17 mouse cellular contexts compared by ENCODE assay signal in genomic region chr16:76498233-76498632, GRCm38 (mm10).
"Had no signal": no experiment of that assay in that cellular context is flagged by ENCODE, and none has a peak within 500 bp of the region (broad histone marks: within the 10 kb centered on the region; RNA-seq: fewer than 3 reads in every experiment).

No protein-coding gene starts in this region.

- H3K4me1 ChIP-seq: midbrain, embryonic 10.5 days; midbrain, embryonic 12.5 days; neural tube, embryonic 13.5 days; neural tube, embryonic 15.5 days had no signal

- H3K4me2 ChIP-seq: lung, embryonic 14.5 days; midbrain, embryonic 12.5 days; neural tube, embryonic 13.5 days; neural tube, embryonic 15.5 days had no signal

- H3K27me3 ChIP-seq: midbrain, embryonic 12.5 days; neural tube, embryonic 13.5 days; neural tube, embryonic 15.5 days had no signal

- ATAC-seq: midbrain, embryonic 16.5 days had no signal

- H3K9ac ChIP-seq: lung, embryonic 14.5 days; midbrain, embryonic 12.5 days; neural tube, embryonic 13.5 days; neural tube, embryonic 15.5 days had no signal

- H3K27ac ChIP-seq: midbrain, embryonic 10.5 days; midbrain, embryonic 12.5 days; neural tube, embryonic 13.5 days; neural tube, embryonic 15.5 days had no signal

- H3K36me3 ChIP-seq: midbrain, embryonic 10.5 days; midbrain, embryonic 12.5 days; neural tube, embryonic 13.5 days; neural tube, embryonic 15.5 days had no signal

- DNase-seq: lung, embryonic 14.5 days; lung, postnatal 10 days; lung, postnatal 4 days; midbrain, embryonic 14.5 days; right cerebral cortex, adult 18-20 months; right cerebral cortex, postnatal 25 days; right cerebral cortex, postnatal 4 days; spleen, adult 18-20 months; thymus, adult 18-20 months; thymus, postnatal 14 days; thymus, postnatal 36 days had no signal

- H3K4me3 ChIP-seq: midbrain, embryonic 10.5 days; midbrain, embryonic 12.5 days; myocyte; neural tube, embryonic 13.5 days; neural tube, embryonic 15.5 days had no signal

- H3K9me3 ChIP-seq: midbrain, embryonic 10.5 days; midbrain, embryonic 12.5 days; neural tube, embryonic 13.5 days; neural tube, embryonic 15.5 days had no signal
